Mouse (Mus musculus): ENCODE data around the gene Shank2. TPM values are rescaled to one million over a fixed set of nuclear protein-coding genes. Genes with fewer than 3 reads are reported as not detected.

Shank2 gene
- polyA plus RNA-seq, 1 experiment = 2.0 TPM

DNA sequence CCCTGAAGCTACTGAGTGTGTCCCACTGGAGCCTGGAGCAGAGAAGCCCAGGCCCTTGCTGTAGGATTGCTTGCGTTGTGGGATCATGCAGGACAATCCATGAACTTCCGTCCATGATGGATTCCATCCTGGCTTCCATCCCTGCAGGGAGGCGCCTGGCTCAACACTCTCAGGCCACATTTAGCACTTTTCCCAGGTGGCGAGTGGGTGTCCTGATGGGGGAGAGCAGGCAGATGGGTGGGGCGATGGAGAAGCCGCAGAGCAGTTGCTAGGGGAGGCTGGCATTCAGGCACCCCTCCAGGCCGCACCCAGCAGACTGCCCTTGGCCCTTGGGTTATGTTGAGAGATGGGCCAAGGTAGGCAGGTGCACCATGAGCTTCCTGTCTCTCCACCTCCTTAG is 266.6 kb downstream of the Shank2 start:
- WGBS = 71% methylated on average over 7 of the region's 7 CpGs
- H3K4me3 ChIP-seq (replicated peaks; ENCODE audit: control insufficient read depth, low read depth, low read length) = no peak overlapping the region
- TF ChIP-seq CTCF (IDR thresholded peaks at IDR 0.05; ENCODE audit: control insufficient read depth, insufficient read depth, low read length) (no peak), POLR2A (IDR thresholded peaks at IDR 0.05; ENCODE audit: borderline replicate concordance, control insufficient read depth, low read depth, low read length) (no peak)
- no peaks in the 10 kb centered on the region for H3K4me1 ChIP-seq (ENCODE audit: control insufficient read depth, insufficient read depth, low read length)
- no peak overlapping the region for H3K27ac ChIP-seq (ENCODE audit: control insufficient read depth, insufficient read depth, low read depth, low read length, poor library complexity)

DNA sequence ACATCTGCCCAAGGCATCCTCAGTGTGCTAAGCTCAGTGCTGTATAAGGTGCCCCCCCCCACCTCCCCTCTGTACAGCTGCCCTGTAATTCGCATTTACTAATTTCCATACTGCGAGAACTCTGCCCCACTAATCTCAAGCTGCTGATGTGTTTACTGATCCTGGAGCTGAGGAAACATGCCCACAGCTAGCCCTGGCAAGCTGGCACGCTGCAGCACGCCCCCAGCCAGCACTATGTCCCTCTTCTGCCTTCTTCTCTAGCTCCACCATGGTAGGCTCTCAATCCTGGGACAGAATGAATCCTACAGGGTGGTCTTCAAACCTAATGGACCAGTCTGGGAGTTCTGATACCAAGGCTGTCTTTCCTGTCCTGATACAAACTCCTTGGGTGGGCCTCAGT is 267.1 kb downstream of the Shank2 start:
- WGBS = 71% methylated on average over 4 of the region's 4 CpGs
- Histone ChIP-seq H3K27ac (ENCODE audit: control insufficient read depth, insufficient read depth, low read depth, low read length, poor library complexity) (no peak overlapping the region), H3K4me3 (replicated peaks; ENCODE audit: control insufficient read depth, low read depth, low read length) (no peak overlapping the region), H3K4me1 (ENCODE audit: control insufficient read depth, insufficient read depth, low read length) (no peaks in the 10 kb centered on the region)
- no peak for TF ChIP-seq POLR2A (IDR thresholded peaks at IDR 0.05; ENCODE audit: borderline replicate concordance, control insufficient read depth, low read depth, low read length)
- TF ChIP-seq CTCF (IDR thresholded peaks at IDR 0.05; ENCODE audit: control insufficient read depth, insufficient read depth, low read length) = no peak

DNA sequence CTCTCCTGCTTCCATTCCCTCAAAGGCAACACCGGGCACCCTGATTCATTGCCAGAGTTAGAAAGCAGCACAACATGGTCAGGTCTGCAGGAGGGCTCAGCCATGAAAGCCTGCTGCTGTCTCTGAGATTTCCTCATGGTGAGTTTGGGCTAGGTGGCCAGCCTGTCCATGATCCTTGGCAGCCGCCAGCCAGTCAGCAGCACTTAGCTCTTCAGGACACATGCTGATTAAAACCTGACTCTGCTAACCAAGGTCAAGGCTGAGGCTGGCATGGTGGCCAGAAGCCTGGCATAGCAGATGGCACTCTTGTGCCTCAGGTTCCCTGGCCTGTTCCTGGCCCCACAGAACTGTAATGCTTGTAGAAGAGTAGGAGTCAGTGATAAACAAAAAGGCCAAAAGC is 269.3 kb downstream of the Shank2 start:
- Histone ChIP-seq H3K4me1 (ENCODE audit: control insufficient read depth, insufficient read depth, low read length) (no peaks in the 10 kb centered on the region), H3K4me3 (replicated peaks; ENCODE audit: control insufficient read depth, low read depth, low read length) (no peak overlapping the region), H3K27ac (ENCODE audit: control insufficient read depth, insufficient read depth, low read depth, low read length, poor library complexity) (no peak overlapping the region)
- WGBS = 77% methylated on average over 2 of the region's 2 CpGs
- TF ChIP-seq CTCF (IDR thresholded peaks at IDR 0.05; ENCODE audit: control insufficient read depth, insufficient read depth, low read length) = no peak
- no peak for TF ChIP-seq POLR2A (IDR thresholded peaks at IDR 0.05; ENCODE audit: borderline replicate concordance, control insufficient read depth, low read depth, low read length)

DNA sequence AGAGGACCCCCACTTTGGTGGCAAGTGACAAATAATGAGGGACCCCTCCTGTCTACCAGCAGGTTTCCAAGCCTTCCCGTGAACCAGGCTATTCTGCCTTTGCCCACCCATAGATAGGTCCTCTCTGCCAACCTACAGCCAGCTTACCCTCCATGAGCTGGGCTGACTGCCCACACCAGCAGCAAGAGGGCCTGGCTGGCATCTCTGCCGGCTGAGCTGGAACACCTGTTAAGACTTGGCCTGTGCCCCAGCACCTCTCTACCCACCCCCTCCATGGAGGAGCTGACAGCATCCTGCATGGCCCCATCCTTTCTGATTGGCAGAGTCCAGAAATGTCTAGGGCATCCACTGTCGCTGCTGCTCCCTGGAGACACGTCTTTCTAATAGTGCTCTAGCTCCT is 277.0 kb downstream of the Shank2 start:
- TF ChIP-seq CTCF (IDR thresholded peaks at IDR 0.05; ENCODE audit: control insufficient read depth, insufficient read depth, low read length) (no peak), POLR2A (IDR thresholded peaks at IDR 0.05; ENCODE audit: borderline replicate concordance, control insufficient read depth, low read depth, low read length) (no peak)
- Histone ChIP-seq H3K4me3 (replicated peaks; ENCODE audit: control insufficient read depth, low read depth, low read length) (no peak overlapping the region), H3K4me1 (ENCODE audit: control insufficient read depth, insufficient read depth, low read length) (no peaks in the 10 kb centered on the region), H3K27ac (ENCODE audit: control insufficient read depth, insufficient read depth, low read depth, low read length, poor library complexity) (no peak overlapping the region)
- WGBS = 68% methylated on average over 4 of the region's 4 CpGs

DNA sequence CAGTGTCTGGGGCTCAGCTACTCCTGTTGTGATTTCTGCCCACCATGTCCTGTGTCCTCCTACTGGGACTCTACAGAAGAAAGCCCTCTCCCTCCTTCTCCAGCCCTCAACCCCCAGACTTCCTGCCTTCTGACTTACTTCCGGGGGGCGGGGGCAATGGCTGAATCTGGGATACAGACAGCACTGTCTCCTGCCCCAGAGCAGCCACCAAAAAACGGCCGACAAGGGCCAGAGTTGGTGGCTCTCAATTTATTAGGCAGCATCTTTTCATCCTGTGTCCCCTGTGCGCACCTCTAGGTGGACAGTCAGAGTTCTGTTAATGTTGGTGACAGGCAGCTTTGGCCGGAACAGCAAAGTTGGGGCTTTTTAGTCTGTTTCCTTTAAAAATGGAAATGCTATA is 282.0 kb downstream of the Shank2 start:
- TF ChIP-seq POLR2A (IDR thresholded peaks at IDR 0.05; ENCODE audit: borderline replicate concordance, control insufficient read depth, low read depth, low read length) (no peak), CTCF (IDR thresholded peaks at IDR 0.05; ENCODE audit: control insufficient read depth, insufficient read depth, low read length) (no peak)
- H3K4me1 ChIP-seq (ENCODE audit: control insufficient read depth, insufficient read depth, low read length) = no peaks in the 10 kb centered on the region
- 11% methylated on average over 6 of the region's 6 CpGs for WGBS
- H3K4me3 ChIP-seq (replicated peaks; ENCODE audit: control insufficient read depth, low read depth, low read length) = no peak overlapping the region
- H3K27ac ChIP-seq (ENCODE audit: control insufficient read depth, insufficient read depth, low read depth, low read length, poor library complexity) = no peak overlapping the region

DNA sequence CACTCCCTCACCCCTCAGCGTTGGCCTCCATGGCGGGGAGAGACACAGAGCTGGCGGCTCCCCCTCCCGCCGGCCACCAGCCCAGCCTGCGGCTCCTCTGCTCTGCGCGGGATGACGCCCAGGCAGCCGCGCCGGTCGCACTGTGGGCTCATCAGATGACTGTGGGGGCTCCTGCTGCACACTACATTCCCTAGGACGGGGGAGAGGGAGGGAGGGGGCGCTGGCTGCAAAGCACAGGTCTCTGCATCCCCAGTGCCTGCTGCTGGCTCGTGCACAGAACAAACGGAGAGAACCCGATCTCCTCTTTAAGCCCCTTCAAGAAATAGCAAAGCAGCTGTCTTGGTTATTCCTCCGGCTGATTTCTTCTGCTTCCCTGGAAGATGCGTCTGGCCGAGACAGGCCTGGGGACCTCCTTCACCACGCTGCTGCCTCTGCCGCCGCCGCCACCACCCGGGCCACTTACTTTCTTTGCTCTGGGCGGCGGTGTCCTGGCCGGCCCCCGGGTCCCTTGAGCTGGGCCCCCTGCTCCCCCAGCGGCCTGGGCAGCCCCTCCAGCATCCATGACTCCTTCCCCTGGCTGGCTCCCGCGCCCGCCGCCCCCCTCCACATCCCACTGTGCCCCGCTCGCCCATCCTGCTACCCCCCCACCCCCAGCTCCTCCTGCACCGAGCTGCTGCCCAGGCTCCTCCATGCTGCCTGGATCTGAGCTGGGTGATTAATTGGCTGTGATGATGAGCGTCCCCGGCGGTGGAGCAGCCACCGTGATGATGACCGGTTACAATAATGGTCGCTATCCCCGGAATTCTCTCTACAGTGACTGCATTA is 282.7 kb downstream of the Shank2 start:
- H3K4me3 ChIP-seq (replicated peaks; ENCODE audit: control insufficient read depth, low read depth, low read length) = no peak overlapping the region
- no peak overlapping the region for H3K27ac ChIP-seq (ENCODE audit: control insufficient read depth, insufficient read depth, low read depth, low read length, poor library complexity)
- H3K4me1 ChIP-seq (ENCODE audit: control insufficient read depth, insufficient read depth, low read length) = no peaks in the 10 kb centered on the region
- 5% methylated on average over 43 of the region's 45 CpGs for WGBS
- TF ChIP-seq CTCF (IDR thresholded peaks at IDR 0.05; ENCODE audit: control insufficient read depth, insufficient read depth, low read length) (no peak), POLR2A (IDR thresholded peaks at IDR 0.05; ENCODE audit: borderline replicate concordance, control insufficient read depth, low read depth, low read length) (no peak)

DNA sequence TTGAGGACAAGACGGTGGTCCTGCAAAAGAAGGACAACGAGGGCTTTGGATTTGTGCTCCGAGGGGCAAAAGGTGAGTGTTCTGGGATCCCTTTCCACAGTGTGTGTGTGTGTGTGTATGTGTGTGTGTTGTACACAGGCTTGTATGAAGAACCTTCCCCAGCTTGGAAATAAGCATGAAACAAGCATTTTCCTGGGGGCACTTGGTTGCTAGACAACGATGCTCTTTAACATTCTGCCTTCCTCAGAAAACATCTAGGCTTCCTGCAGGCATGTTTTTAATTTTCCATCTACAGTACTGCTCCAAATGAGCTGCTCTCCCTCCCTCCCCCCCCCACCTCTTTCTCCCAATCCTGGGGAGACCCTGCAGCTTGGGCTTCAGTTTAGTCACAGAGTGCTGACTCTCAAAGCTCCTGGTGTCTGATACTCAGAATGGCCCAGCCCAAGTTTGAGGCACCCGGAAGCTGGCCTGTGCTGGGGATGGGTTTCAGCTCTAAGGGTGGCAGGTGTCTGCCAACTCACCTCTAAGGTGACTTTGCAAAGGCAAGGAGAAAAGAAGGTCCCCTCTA is 283.4 kb downstream of the Shank2 start:
- 43% methylated on average over 5 of the region's 5 CpGs for WGBS
- TF ChIP-seq CTCF (IDR thresholded peaks at IDR 0.05; ENCODE audit: control insufficient read depth, insufficient read depth, low read length) (no peak), POLR2A (IDR thresholded peaks at IDR 0.05; ENCODE audit: borderline replicate concordance, control insufficient read depth, low read depth, low read length) (no peak)
- H3K4me1 ChIP-seq (ENCODE audit: control insufficient read depth, insufficient read depth, low read length) = no peaks in the 10 kb centered on the region
- no peak overlapping the region for H3K27ac ChIP-seq (ENCODE audit: control insufficient read depth, insufficient read depth, low read depth, low read length, poor library complexity)
- H3K4me3 ChIP-seq (replicated peaks; ENCODE audit: control insufficient read depth, low read depth, low read length) = no peak overlapping the region

DNA sequence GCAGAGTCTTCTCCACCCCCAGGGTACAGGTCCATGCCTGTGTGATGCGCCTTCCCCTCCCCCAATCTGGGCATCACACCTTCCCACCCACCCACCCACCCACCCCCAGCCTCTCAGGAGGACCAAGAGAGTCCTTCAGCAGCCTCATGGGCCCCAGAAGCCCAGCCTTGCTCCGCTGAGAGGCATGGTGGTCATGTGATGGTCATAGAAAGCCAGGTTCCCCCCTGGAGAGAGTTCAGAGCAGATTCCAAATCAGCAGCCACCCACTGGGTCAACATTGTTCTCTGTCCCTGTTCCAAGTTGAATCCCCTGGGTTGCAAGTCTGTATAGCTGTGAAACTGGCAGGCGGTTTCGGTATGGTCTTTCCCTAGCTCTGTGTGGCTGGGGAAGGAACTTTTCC is 284.2 kb downstream of the Shank2 start:
- TF ChIP-seq CTCF (IDR thresholded peaks at IDR 0.05; ENCODE audit: control insufficient read depth, insufficient read depth, low read length) (no peak), POLR2A (IDR thresholded peaks at IDR 0.05; ENCODE audit: borderline replicate concordance, control insufficient read depth, low read depth, low read length) (no peak)
- 76% methylated on average over 4 of the region's 4 CpGs for WGBS
- Histone ChIP-seq H3K4me3 (replicated peaks; ENCODE audit: control insufficient read depth, low read depth, low read length) (no peak overlapping the region), H3K27ac (ENCODE audit: control insufficient read depth, insufficient read depth, low read depth, low read length, poor library complexity) (no peak overlapping the region), H3K4me1 (ENCODE audit: control insufficient read depth, insufficient read depth, low read length) (no peaks in the 10 kb centered on the region)

Data from bone marrow, adult 2 months (tissue).